ENCODE assay signal across 10 mouse cellular contexts in genomic region chr4:139582346-139582745, GRCm38 (mm10). TPM values are rescaled to one million over a fixed set of nuclear protein-coding genes. Genes with fewer than 3 reads are reported as not detected.
DNase-seq lines count a peak whose midpoint lies in the region; ATAC-seq and TF ChIP-seq lines count a peak whose summit lies in the region.
"Had no signal": no experiment of that assay in that cellular context is flagged by ENCODE, and none has a peak within 500 bp of the region (broad histone marks: within the 10 kb centered on the region; RNA-seq: fewer than 3 reads in every experiment).

No protein-coding gene starts in this region.

- H3K36me3 ChIP-seq in lung, embryonic 14.5 days (ENCODE audit: insufficient read depth): no peaks in the 10 kb centered on the region
- H3K36me3 ChIP-seq in heart, postnatal 0 days (replicated peaks; ENCODE audit: control insufficient read depth, insufficient read depth, low read length): no peaks in the 10 kb centered on the region
- no peaks in the 10 kb centered on the region for H3K36me3 ChIP-seq in neural tube, embryonic 13.5 days

- peaks cover 41% of the 10 kb centered on the region for H3K4me1 ChIP-seq in lung, embryonic 14.5 days (ENCODE audit: insufficient read depth)
- H3K4me1 ChIP-seq in heart, postnatal 0 days (ENCODE audit: control insufficient read depth, insufficient read depth): peaks cover 44% of the 10 kb centered on the region
- peaks cover 98% of the 10 kb centered on the region for H3K4me1 ChIP-seq in neural tube, embryonic 13.5 days (replicated peaks)

- H3K9me3 ChIP-seq in lung, embryonic 14.5 days (ENCODE audit: low read depth, low read length): no peaks in the 10 kb centered on the region
- no peaks in the 10 kb centered on the region for H3K9me3 ChIP-seq in heart, postnatal 0 days (replicated peaks; ENCODE audit: control insufficient read depth, low read length)
- no peaks in the 10 kb centered on the region for H3K9me3 ChIP-seq in neural tube, embryonic 13.5 days

- no peak overlapping the region for H3K4me2 ChIP-seq in lung, embryonic 14.5 days
- H3K4me2 ChIP-seq in heart, postnatal 0 days (ENCODE audit: low read depth, low read length): no peak overlapping the region
- no peak overlapping the region for H3K4me2 ChIP-seq in neural tube, embryonic 13.5 days

- H3K4me3 ChIP-seq in gastrocnemius, adult 2 months: no peak overlapping the region
- no peak overlapping the region for H3K4me3 ChIP-seq in lung, embryonic 14.5 days (ENCODE audit: low read depth, low read length)
- no peak overlapping the region for H3K4me3 ChIP-seq in heart, postnatal 0 days (ENCODE audit: low read depth, low read length)
- no peak overlapping the region for H3K4me3 ChIP-seq in neural tube, embryonic 13.5 days

- intact Hi-C loops in gastrocnemius, adult 2 months (cut with DNase I): no loop called here

- no peak for TF ChIP-seq CTCF in gastrocnemius, adult 2 months (IDR thresholded peaks at IDR 0.05)
- TF ChIP-seq CTCF in lung, embryonic 14.5 days (IDR thresholded peaks at IDR 0.05; ENCODE audit: low read depth): no peak
- no peak for TF ChIP-seq CTCF in heart, postnatal 0 days (IDR thresholded peaks at IDR 0.05; ENCODE audit: low read depth)

- DNase-seq in gastrocnemius, adult 2 months: no peak
- no peak for DNase-seq in gastrocnemius, postnatal 25 days
- no peak for DNase-seq in lung, embryonic 14.5 days
- DNase-seq in lung, postnatal 36 days: no peak
- DNase-seq in heart, postnatal 0 days (ENCODE audit: low spot score): no peak
- DNase-seq in layer of hippocampus, postnatal 36 days: no peak
- DNase-seq in adipocyte (ENCODE audit: low spot score): no peak

- H3K27me3 ChIP-seq in lung, embryonic 14.5 days (ENCODE audit: insufficient read depth, low read length): no peaks in the 10 kb centered on the region
- no peaks in the 10 kb centered on the region for H3K27me3 ChIP-seq in heart, postnatal 0 days (ENCODE audit: control insufficient read depth, insufficient read depth, low read length)
- no peaks in the 10 kb centered on the region for H3K27me3 ChIP-seq in neural tube, embryonic 13.5 days

- ATAC-seq in lung, embryonic 14.5 days (ENCODE audit: insufficient read depth): no peak
- no peak for ATAC-seq in heart, postnatal 0 days (ENCODE audit: insufficient read depth, low read depth)
- no peak for ATAC-seq in neural tube, embryonic 13.5 days (ENCODE audit: low read depth)
- ATAC-seq: hindbrain, embryonic 16.5 days had no signal

- H3K9ac ChIP-seq in lung, embryonic 14.5 days: no peak overlapping the region
- no peak overlapping the region for H3K9ac ChIP-seq in heart, postnatal 0 days (replicated peaks; ENCODE audit: low read depth, low read length)
- H3K9ac ChIP-seq in neural tube, embryonic 13.5 days: no peak overlapping the region

- H3K27ac ChIP-seq in gastrocnemius, adult 2 months: peak overlapping the region; percentile 81
- H3K27ac ChIP-seq in lung, embryonic 14.5 days (ENCODE audit: low read depth): peak overlapping the region; percentile 98
- peak overlapping the region; percentile 87 for H3K27ac ChIP-seq in heart, postnatal 0 days (ENCODE audit: low read depth)
- H3K27ac ChIP-seq in neural tube, embryonic 13.5 days (replicated peaks): peak overlapping the region; percentile 91; the same call in 1 of the 2 replicates
- H3K27ac ChIP-seq: macrophage had no signal

- 63% methylated on average over 6 of the region's 6 CpGs for WGBS in lung, embryonic 14.5 days
- WGBS in heart, postnatal 0 days: 79% methylated on average over 6 of the region's 6 CpGs
- WGBS in neural tube, embryonic 13.5 days: 68% methylated on average over 6 of the region's 6 CpGs

- no peak for TF ChIP-seq EP300 in heart, postnatal 0 days (IDR thresholded peaks at IDR 0.05; ENCODE audit: low read depth)

RNA-seq across cellular contexts. Expression of gene Gm21969, which starts 20.6 kb away (rescaled TPM):
- total RNA-seq in gastrocnemius, adult 2 months (2021): not detected
- under 1 TPM in 1 of 2 experiments, not detected in 1; 0.08 TPM for total RNA-seq in gastrocnemius, postnatal 25 days (2021)
- not detected in 2 replicates for polyA plus RNA-seq in lung, embryonic 14.5 days (2014; fragmentation: Nextera tagmentation; extraction: Ambion mirVana)
- not detected in 2 replicates for total RNA-seq in heart, postnatal 0 days (2014; rRNA removed; ENCODE audit: low replicate concordance)
- polyA plus RNA-seq in heart, postnatal 0 days (2015; fragmentation: Nextera tagmentation; extraction: Ambion mirVana): not detected in 2 replicates
- not detected in 2 replicates for polyA plus RNA-seq in neural tube, embryonic 13.5 days (2015; fragmentation: Nextera tagmentation; extraction: Ambion mirVana)
- not detected for total RNA-seq in layer of hippocampus, postnatal 36 days (2021)
- polyA plus RNA-seq: hindbrain, embryonic 16.5 days; macrophage had no signal

RNA-seq across cellular contexts. Expression of gene Aldh4a1, which starts 40.3 kb away (rescaled TPM):
- total RNA-seq in gastrocnemius, adult 2 months (2021): 10 to 100 TPM; 58.2 to 75.6 TPM
- total RNA-seq in gastrocnemius, postnatal 25 days (2021): 10 to 100 TPM; 62.2 to 72.0 TPM
- polyA plus RNA-seq in lung, embryonic 14.5 days (2014; fragmentation: Nextera tagmentation; extraction: Ambion mirVana): 11.7 and 13.8 TPM in 2 replicates
- total RNA-seq in heart, postnatal 0 days (2014; rRNA removed; ENCODE audit: low replicate concordance): 47.7 and 53.7 TPM in 2 replicates
- polyA plus RNA-seq in heart, postnatal 0 days (2015; fragmentation: Nextera tagmentation; extraction: Ambion mirVana): 21.7 and 24.9 TPM in 2 replicates
- 23.6 and 24.5 TPM in 2 replicates for polyA plus RNA-seq in neural tube, embryonic 13.5 days (2015; fragmentation: Nextera tagmentation; extraction: Ambion mirVana)
- 10 to 100 TPM; 19.0 to 20.1 TPM for total RNA-seq in layer of hippocampus, postnatal 36 days (2021)

RNA-seq across cellular contexts. Expression of gene Iffo2, which starts 52.0 kb away (rescaled TPM):
- 1 to 10 TPM; 2.1 to 2.5 TPM for total RNA-seq in gastrocnemius, adult 2 months (2021)
- 1 to 10 TPM; 2.2 to 2.7 TPM for total RNA-seq in gastrocnemius, postnatal 25 days (2021)
- 7.7 TPM in 2 replicates for polyA plus RNA-seq in lung, embryonic 14.5 days (2014; fragmentation: Nextera tagmentation; extraction: Ambion mirVana)
- total RNA-seq in heart, postnatal 0 days (2014; rRNA removed; ENCODE audit: low replicate concordance): 6.4 and 7.7 TPM in 2 replicates
- polyA plus RNA-seq in heart, postnatal 0 days (2015; fragmentation: Nextera tagmentation; extraction: Ambion mirVana): 2.4 and 2.9 TPM in 2 replicates
- 4.6 and 5.3 TPM in 2 replicates for polyA plus RNA-seq in neural tube, embryonic 13.5 days (2015; fragmentation: Nextera tagmentation; extraction: Ambion mirVana)
- 10 to 100 TPM; 15.3 to 18.0 TPM for total RNA-seq in layer of hippocampus, postnatal 36 days (2021)
